Mouse (Mus musculus): Measurements from ENCODE around the gene Prss48.

Prss48 gene

DNA sequence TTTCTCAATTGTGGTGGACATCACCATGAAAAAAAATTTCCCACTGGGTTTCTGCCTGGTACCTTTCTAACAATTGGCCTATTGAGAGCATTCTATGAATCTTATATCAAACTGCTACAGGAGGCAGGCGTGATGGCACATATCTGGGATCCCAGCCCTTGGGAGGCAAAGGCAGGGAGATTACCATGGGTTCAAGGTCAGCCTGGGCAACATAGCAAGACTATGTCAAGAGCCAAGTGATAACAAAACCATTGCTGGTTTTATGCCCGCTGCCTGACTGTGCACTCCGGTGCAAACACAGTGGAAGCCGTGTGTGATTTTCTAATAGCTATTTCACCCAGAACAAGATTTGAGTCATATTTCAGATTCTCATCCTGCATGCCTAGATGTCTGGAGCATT lies 51.4 kb downstream of the Prss48 start:
- no peak for DNase-seq (ENCODE audit: low spot score in 2 of 2)

Data from right cerebral cortex, adult 2 months (tissue).